Mouse (Mus musculus) kidney, embryonic 14.5 days (tissue): ENCODE measurements at regions not wholly inside any gene's neighbourhood (a gene's known extent, or its start where the extent isn't known, plus 50 kb on each side); places are given as distances from the start of the nearest gene placed in this dataset.

ENCODE experiments used
- ATAC-seq: fragments of 200-750 bp; cut with Nextera tagmentation; 2 replicates; pipeline ENCODE4 v1.8.0; 2017; ENCODE audit warnings: moderate number of reproducible peaks, mild to moderate bottlenecking, moderate TSS enrichment, moderate library complexity; ENCODE audit not compliant: low FRiP score, low TSS enrichment
- H3K27ac ChIP-seq: fragments of 300-500 bp; sonication (generic); 2 replicates; pipeline ENCODE4 v1.5.1; 2014; ENCODE audit warnings: low read depth, mild to moderate bottlenecking, low read length, moderate library complexity, mixed read lengths
- H3K27me3 ChIP-seq: fragments of 300-500 bp; sonication (generic); 2 replicates; pipeline ENCODE4 v1.6.1; 2014; ENCODE audit warnings: mild to moderate bottlenecking, low read length; ENCODE audit not compliant: control insufficient read depth, insufficient read depth
- H3K36me3 ChIP-seq: fragments of 300-500 bp; sonication (generic); 2 replicates; pipeline ENCODE4 v1.6.1; 2014; ENCODE audit warnings: low read length, mixed read lengths; ENCODE audit not compliant: control insufficient read depth, insufficient read depth
- H3K4me1 ChIP-seq: fragments of 300-500 bp; sonication (generic); 2 replicates; pipeline ENCODE4 v1.6.1; 2014; ENCODE audit warnings: low read length, mixed read lengths; ENCODE audit not compliant: control insufficient read depth, insufficient read depth
- H3K4me2 ChIP-seq: fragments of 300-500 bp; sonication (generic); replicated peaks from 2 replicates; pipeline ENCODE4 v1.6.1; 2014; ENCODE audit warnings: low read depth, mild to moderate bottlenecking, low read length
- H3K4me3 ChIP-seq: fragments of 300-500 bp; sonication (generic); 2 replicates; pipeline ENCODE4 v1.5.1; 2014; ENCODE audit warnings: mild to moderate bottlenecking, low read length
- H3K9ac ChIP-seq: fragments of 300-500 bp; sonication (generic); 2 replicates; pipeline ENCODE4 v1.6.1; 2014; ENCODE audit warnings: low read depth, mild to moderate bottlenecking, low read length, moderate library complexity
- H3K9me3 ChIP-seq: fragments of 300-500 bp; sonication (generic); 2 replicates; pipeline ENCODE4 v1.6.1; 2016; ENCODE audit warnings: low read length; ENCODE audit not compliant: control insufficient read depth
- WGBS: fragments of 180-500 bp; shearing (Covaris S2); extraction: QIAGEN DNeasy Blood & Tissue Kit; methylation state at CpG from one replicate; pipeline ENCODE4 v1.1.7; 2014; 5-methylcytosine and 5-hydroxymethylcytosine counted together

DNA sequence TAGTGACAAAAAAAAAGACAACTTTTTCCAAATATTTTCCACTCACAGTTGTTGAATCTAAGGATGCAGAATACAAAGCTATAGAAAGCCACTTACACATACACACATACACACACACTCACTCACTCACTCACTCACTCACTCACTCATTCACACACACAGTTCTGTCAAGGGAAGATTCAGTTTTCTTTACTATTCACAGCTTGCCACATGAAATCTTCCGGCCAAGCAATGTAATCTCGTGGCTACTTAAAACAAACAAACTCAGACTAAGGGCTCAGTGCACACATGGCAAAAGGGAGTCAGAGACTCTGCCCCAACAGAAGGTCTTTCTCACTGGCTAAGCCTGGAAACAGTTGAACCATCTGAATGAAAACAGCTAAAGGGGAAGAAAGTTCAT, 53.8 kb upstream of the Sfrp2 start:
- Histone ChIP-seq H3K27me3 (no peaks in the 10 kb centered on the region), H3K27ac (no peak overlapping the region), H3K36me3 (no peaks in the 10 kb centered on the region), H3K9me3 (no peaks in the 10 kb centered on the region), H3K4me1 (peaks cover 19% of the 10 kb centered on the region; the same call in 1 of the 2 replicates), H3K4me2 (no peak overlapping the region), H3K4me3 (no peak overlapping the region), H3K9ac (no peak overlapping the region)
- no peak for ATAC-seq
- WGBS, result 43% methylated on average over 2 of the region's 2 CpGs

DNA sequence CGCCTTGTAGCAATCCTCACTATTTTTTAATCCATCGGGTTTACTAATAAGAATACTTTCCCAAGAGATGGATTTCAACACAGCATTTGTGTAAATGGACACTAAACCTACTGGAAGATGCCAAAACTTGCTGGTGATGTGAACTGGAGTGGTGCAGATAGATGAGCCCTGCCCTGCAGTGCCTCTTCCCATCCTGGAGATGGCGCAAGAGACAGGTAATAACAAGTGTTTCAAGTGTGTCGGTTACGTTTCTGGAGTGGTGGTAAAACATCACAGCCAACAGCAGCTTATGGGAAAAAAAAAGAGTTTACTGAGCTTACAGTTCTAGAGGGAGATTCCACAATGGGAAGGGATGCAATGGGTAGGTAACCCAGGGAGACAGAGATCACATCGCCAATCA, 51.5 kb upstream of the Sfrp2 start:
- Histone ChIP-seq H3K4me1 (peaks cover 13% of the 10 kb centered on the region; the same call in 1 of the 2 replicates), H3K27ac (no peak overlapping the region), H3K9ac (no peak overlapping the region), H3K36me3 (no peaks in the 10 kb centered on the region), H3K9me3 (no peaks in the 10 kb centered on the region), H3K27me3 (no peaks in the 10 kb centered on the region), H3K4me2 (no peak overlapping the region), H3K4me3 (no peak overlapping the region)
- 68% methylated on average over 6 of the region's 6 CpGs for WGBS
- ATAC-seq, result no peak
